Mouse (Mus musculus) forebrain, postnatal 0 days (tissue): ENCODE data around the gene Fbxo45. TPM values are rescaled to one million over a fixed set of nuclear protein-coding genes. Genes with fewer than 3 reads are reported as not detected.
"Not testable (repeated sequence)": the region's sequence is repeated elsewhere in the genome, so short reads cannot be mapped to it uniquely, and the experiment has no call there.

Experiments
- ATAC-seq: fragments of 200-750 bp; cut with Nextera tagmentation; 2 replicates; pipeline ENCODE4 v1.8.0; 2017; ENCODE audit warnings: mild to moderate bottlenecking, moderate library complexity
- DNase-seq: peaks from one replicate; pipeline ENCODE4 v3.0.0-alpha.2; 2015
- H3K27ac ChIP-seq: fragments of 300-500 bp; sonication (generic); 2 replicates; pipeline ENCODE4 v1.5.1; 2014; ENCODE audit warnings: low read depth, mild to moderate bottlenecking, antibody characterized with exemption, low read length, moderate library complexity, mixed read lengths
- H3K27me3 ChIP-seq: fragments of 300-500 bp; sonication (generic); 2 replicates; pipeline ENCODE4 v1.6.1; 2014; ENCODE audit warnings: mild to moderate bottlenecking, low read length, mixed read lengths; ENCODE audit not compliant: insufficient read depth
- H3K36me3 ChIP-seq: fragments of 300-500 bp; sonication (generic); 2 replicates; pipeline ENCODE4 v1.6.1; 2014; ENCODE audit warnings: mild to moderate bottlenecking, moderate library complexity; ENCODE audit not compliant: insufficient read depth
- H3K4me1 ChIP-seq: fragments of 300-500 bp; sonication (generic); 2 replicates; pipeline ENCODE4 v1.6.1; 2014; ENCODE audit warnings: antibody characterized with exemption; ENCODE audit not compliant: insufficient read depth
- H3K4me2 ChIP-seq: fragments of 300-500 bp; sonication (generic); 2 replicates; pipeline ENCODE4 v1.6.1; 2014; ENCODE audit warnings: low read depth, mild to moderate bottlenecking, moderate library complexity
- H3K4me3 ChIP-seq: fragments of 300-500 bp; sonication (generic); 2 replicates; pipeline ENCODE4 v1.5.1; 2014; ENCODE audit warnings: low read depth, low read length, mixed read lengths
- H3K9ac ChIP-seq: fragments of 300-500 bp; sonication (generic); 2 replicates; pipeline ENCODE4 v1.6.1; 2014; ENCODE audit warnings: mild to moderate bottlenecking
- H3K9me3 ChIP-seq: fragments of 300-500 bp; sonication (generic); 2 replicates; pipeline ENCODE4 v1.6.1; 2016; ENCODE audit warnings: low read length
- CTCF ChIP-seq: sonication (generic); IDR thresholded peaks from 2 replicates; pipeline ENCODE4 v1.5.1; 2016; ENCODE audit warnings: antibody characterized with exemption, control low read depth, low read depth
- WGBS: fragments of 180-500 bp; shearing (Covaris S2); extraction: QIAGEN DNeasy Blood & Tissue Kit; methylation state at CpG from one replicate; pipeline ENCODE4 v1.1.7; 2014; 5-methylcytosine and 5-hydroxymethylcytosine counted together
- polyA plus RNA-seq: library from polyadenylated mRNA; unstranded; fragments of >200 nt; fragmentation: Nextera tagmentation; extraction: Ambion mirVana; gene quantifications from 2 replicates; pipeline ENCODE4 v1.2.1, GENCODE M21; 2015
- total RNA-seq: library from RNA; depleted of rRNA; stranded (reverse); fragments of >200 nt; gene quantifications from 2 replicates; pipeline ENCODE4 v1.2.3, GENCODE M21; 2014

The Fbxo45 gene
- total and polyA plus RNA-seq, 2 experiments from 2014 or later = 16.7 to 51.0 TPM

- no peak overlapping the region for H3K9ac ChIP-seq
- peaks cover 19% of the 10 kb centered on the region for H3K36me3 ChIP-seq
- no peaks in the 10 kb centered on the region for H3K4me1 ChIP-seq
- no peak for TF ChIP-seq CTCF
- no peaks in the 10 kb centered on the region for H3K27me3 ChIP-seq
- H3K4me3 ChIP-seq = no peak overlapping the region
- ATAC-seq (no peak), DNase-seq (no peak)
- no peak overlapping the region for H3K27ac ChIP-seq
- H3K9me3 ChIP-seq = no peaks in the 10 kb centered on the region
- 92% methylated on average over 19 of the region's 19 CpGs for WGBS
- no peak overlapping the region for H3K4me2 ChIP-seq
Measured at GRCm38 (mm10) chr16:32237930-32238680, 8.9 kb downstream of the Fbxo45 start.

- H3K4me1 ChIP-seq, H3K27me3 ChIP-seq, H3K9ac ChIP-seq, H3K4me2 ChIP-seq, H3K27ac ChIP-seq, H3K4me3 ChIP-seq, H3K9me3 ChIP-seq, DNase-seq, ATAC-seq: not testable (repeated sequence)
- peaks cover 27% of the 10 kb centered on the region for H3K36me3 ChIP-seq
- WGBS = 77% methylated on average over 3 of the region's 3 CpGs
Measured at GRCm38 (mm10) chr16:32232050-32232449, 14.9 kb downstream of the Fbxo45 start.

- H3K27me3 ChIP-seq = no peaks in the 10 kb centered on the region
- no peak for DNase-seq
- H3K4me3 ChIP-seq = no peak overlapping the region
- no peaks in the 10 kb centered on the region for H3K4me1 ChIP-seq
- no peak overlapping the region for H3K4me2 ChIP-seq
- no peaks in the 10 kb centered on the region for H3K36me3 ChIP-seq
- TF ChIP-seq CTCF = no peak
- no peak overlapping the region for H3K9ac ChIP-seq
- no peak for ATAC-seq
- H3K9me3 ChIP-seq = no peaks in the 10 kb centered on the region
- H3K27ac ChIP-seq = no peak overlapping the region
Measured at GRCm38 (mm10) chr16:32222399-32222798, 24.6 kb downstream of the Fbxo45 start.

DNA sequence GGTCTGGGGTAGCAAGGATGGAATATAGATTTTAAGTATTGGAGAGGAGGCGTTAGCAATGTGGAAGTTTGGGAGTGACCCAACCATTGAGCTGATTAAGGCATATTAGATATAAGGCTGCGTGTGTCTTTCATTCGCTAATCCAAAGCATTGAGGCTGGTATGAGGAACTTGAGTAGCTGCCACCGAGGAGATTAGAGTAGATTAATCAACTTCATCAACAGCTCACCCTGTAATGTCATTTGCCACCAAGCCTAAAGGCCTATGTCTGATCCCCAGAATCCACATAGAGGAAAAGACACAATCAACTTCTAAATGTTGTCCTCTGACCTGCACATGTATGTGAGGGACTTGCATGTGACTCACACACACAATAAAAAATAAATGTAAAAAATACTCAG, 25.2 kb downstream of the Fbxo45 start:
- WGBS = 80% methylated on average over 4 of the region's 4 CpGs
- TF ChIP-seq CTCF = no peak
- H3K4me1 ChIP-seq = no peaks in the 10 kb centered on the region
- no peaks in the 10 kb centered on the region for H3K36me3 ChIP-seq
- H3K27ac ChIP-seq = no peak overlapping the region
- H3K9ac ChIP-seq = no peak overlapping the region
- H3K4me2 ChIP-seq = no peak overlapping the region
- H3K27me3 ChIP-seq = no peaks in the 10 kb centered on the region
- H3K4me3 ChIP-seq = no peak overlapping the region
- H3K9me3 ChIP-seq = no peaks in the 10 kb centered on the region
- DNase-seq (no peak), ATAC-seq (no peak)

GRCm38 (mm10) chr16:32214804-32215576, 32.0 kb downstream of the Fbxo45 start:
- Histone ChIP-seq H3K9me3 (no peaks in the 10 kb centered on the region), H3K9ac (no peak overlapping the region), H3K4me3 (no peak overlapping the region), H3K4me1 (no peaks in the 10 kb centered on the region), H3K27me3 (no peaks in the 10 kb centered on the region), H3K36me3 (no peaks in the 10 kb centered on the region), H3K4me2 (no peak overlapping the region), H3K27ac (no peak overlapping the region)
- DNase-seq (no peak), ATAC-seq (no peak)
- WGBS = 80% methylated on average over 17 of the region's 17 CpGs
- TF ChIP-seq CTCF = no peak

GRCm38 (mm10) chr16:32214156-32214555, 32.8 kb downstream of the Fbxo45 start:
- no peak for ATAC-seq
- Histone ChIP-seq H3K9me3 (no peaks in the 10 kb centered on the region), H3K4me2 (no peak overlapping the region), H3K4me3 (no peak overlapping the region), H3K9ac (no peak overlapping the region), H3K4me1 (no peaks in the 10 kb centered on the region), H3K27ac (no peak overlapping the region), H3K27me3 (no peaks in the 10 kb centered on the region), H3K36me3 (no peaks in the 10 kb centered on the region)
- no peak for DNase-seq
- TF ChIP-seq CTCF = no peak

DNA sequence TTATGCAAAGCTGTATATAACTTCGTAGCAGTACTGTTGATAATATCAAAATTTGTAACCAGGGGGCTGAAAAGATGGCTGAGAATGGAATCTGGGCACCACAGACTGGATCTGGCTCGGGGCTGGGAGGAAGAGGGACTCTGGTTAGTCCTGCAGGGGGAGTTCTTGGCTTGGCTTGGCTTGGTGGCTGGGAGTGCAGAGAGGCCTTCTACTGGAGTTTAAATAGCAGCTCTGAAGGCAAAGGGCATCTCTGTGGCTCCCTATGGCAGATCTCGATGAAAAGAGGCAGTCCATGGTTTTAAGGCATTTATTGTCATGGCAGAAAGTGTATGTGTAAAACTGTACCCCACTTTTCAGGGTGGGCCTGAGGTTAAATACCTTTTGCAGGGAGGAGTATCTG, 42.1 kb downstream of the Fbxo45 start:
- Histone ChIP-seq H3K9ac (no peak overlapping the region), H3K36me3 (no peaks in the 10 kb centered on the region), H3K27ac (no peak overlapping the region), H3K4me3 (no peak overlapping the region), H3K27me3 (no peaks in the 10 kb centered on the region), H3K9me3 (no peaks in the 10 kb centered on the region), H3K4me1 (no peaks in the 10 kb centered on the region), H3K4me2 (no peak overlapping the region)
- ATAC-seq = no peak
- 76% methylated on average over 3 of the region's 3 CpGs for WGBS
- TF ChIP-seq CTCF = no peak
- no peak for DNase-seq
